Mouse (Mus musculus) embryonic facial prominence, embryonic 10.5 days (tissue): ENCODE measurements around the gene Vegfd. TPM values are rescaled to one million over a fixed set of nuclear protein-coding genes. Genes with fewer than 3 reads are reported as not detected.

Experiments
- DNase-seq: peaks from one replicate; pipeline ENCODE4 v3.0.0-alpha.2; 2017; ENCODE audit warnings: low spot score
- H3K27ac ChIP-seq: fragments of 300-500 bp; sonication (generic); replicated peaks from 2 replicates; pipeline ENCODE4 v1.5.1; 2016; ENCODE audit warnings: mild to moderate bottlenecking
- H3K27me3 ChIP-seq: fragments of 300-500 bp; sonication (generic); replicated peaks from 2 replicates; pipeline ENCODE4 v1.6.1; 2016; ENCODE audit warnings: low read depth, mild to moderate bottlenecking; ENCODE audit not compliant: poor library complexity, severe bottlenecking
- H3K36me3 ChIP-seq: fragments of 300-500 bp; sonication (generic); replicated peaks from 2 replicates; pipeline ENCODE4 v1.6.1; 2016; ENCODE audit warnings: mild to moderate bottlenecking, moderate library complexity
- H3K4me1 ChIP-seq: fragments of 300-500 bp; sonication (generic); 2 replicates; pipeline ENCODE4 v1.6.1; 2016
- H3K4me3 ChIP-seq: fragments of 300-500 bp; sonication (generic); 2 replicates; pipeline ENCODE4 v1.5.1; 2016; ENCODE audit warnings: mild to moderate bottlenecking, moderate library complexity
- H3K9me3 ChIP-seq: fragments of 300-500 bp; sonication (generic); 2 replicates; pipeline ENCODE4 v1.6.1; 2016; ENCODE audit warnings: mild to moderate bottlenecking
- WGBS: fragments of 180-500 bp; shearing (Covaris S2); methylation state at CpG from one replicate; pipeline ENCODE4 v1.1.7; 2016; 5-methylcytosine and 5-hydroxymethylcytosine counted together
- polyA plus RNA-seq: library from polyadenylated mRNA; unstranded; fragments of >200 nt; fragmentation: Nextera tagmentation; extraction: Ambion mirVana; gene quantifications from 2 replicates; pipeline ENCODE4 v1.2.1, GENCODE M21; 2016

Vegfd gene
- 4.8 and 5.3 TPM in 2 replicates for polyA plus RNA-seq

GRCm38 (mm10) chrX:164373081-164373480 lies at the start of gene Vegfd:
Vegfd (plus strand) TSS chrX:164373378.
- peak; percentile 11 for DNase-seq
- 40% methylated on average over 3 of the region's 3 CpGs for WGBS
- no peaks in the 10 kb centered on the region for H3K4me1 ChIP-seq
- no peaks in the 10 kb centered on the region for H3K36me3 ChIP-seq
- no peak within 1 kb of the TSS for H3K4me3 ChIP-seq
- peaks cover 30% of the 10 kb centered on the region for H3K27me3 ChIP-seq
- H3K9me3 ChIP-seq: no peaks in the 10 kb centered on the region
- H3K27ac ChIP-seq: no peak within 1 kb of the TSS

DNA sequence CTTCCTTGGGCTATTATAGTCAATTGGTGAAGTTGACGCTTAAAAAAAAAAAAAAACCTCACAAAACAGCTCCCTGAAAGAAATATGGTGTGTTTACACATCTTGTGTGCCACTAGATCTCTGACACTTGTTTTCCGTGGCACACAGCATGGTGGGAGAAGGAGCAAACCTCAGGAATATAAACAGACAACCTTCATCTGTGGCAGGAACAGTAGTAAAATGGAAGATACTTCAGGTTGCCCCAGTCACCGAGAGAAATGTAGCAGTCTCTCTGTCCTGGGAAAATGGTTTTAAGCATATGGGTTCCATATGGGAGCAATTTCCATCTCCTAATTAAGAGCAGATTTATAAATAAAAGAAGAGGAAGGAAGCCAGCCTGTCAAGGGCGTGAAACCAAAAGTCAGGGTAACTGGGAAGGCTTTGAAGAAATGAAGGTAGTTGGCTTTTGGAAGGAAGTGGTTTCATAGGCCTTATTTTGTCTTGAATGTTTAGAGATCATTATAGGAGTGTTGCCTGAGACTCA lies 49.7 kb upstream of the Vegfd start:
- Histone ChIP-seq H3K36me3 (no peaks in the 10 kb centered on the region), H3K27ac (no peak overlapping the region), H3K9me3 (no peaks in the 10 kb centered on the region), H3K27me3 (peaks cover 59% of the 10 kb centered on the region), H3K4me1 (no peaks in the 10 kb centered on the region), H3K4me3 (no peak overlapping the region)
- peak; percentile 12 for DNase-seq
- 40% methylated on average over 4 of the region's 4 CpGs for WGBS

GRCm38 (mm10) chrX:164330351-164330750 lies 42.8 kb upstream of the Vegfd start:
- no peak overlapping the region for H3K27ac ChIP-seq
- H3K4me3 ChIP-seq: no peak overlapping the region
- DNase-seq: no peak
- 86% methylated on average over 2 of the region's 2 CpGs for WGBS
- no peaks in the 10 kb centered on the region for H3K9me3 ChIP-seq
- peaks cover 28% of the 10 kb centered on the region for H3K27me3 ChIP-seq
- H3K36me3 ChIP-seq: no peaks in the 10 kb centered on the region
- H3K4me1 ChIP-seq: no peaks in the 10 kb centered on the region

- Histone ChIP-seq H3K4me3 (no peak overlapping the region), H3K27me3 (peaks cover 28% of the 10 kb centered on the region), H3K4me1 (no peaks in the 10 kb centered on the region), H3K27ac (no peak overlapping the region), H3K9me3 (no peaks in the 10 kb centered on the region), H3K36me3 (no peaks in the 10 kb centered on the region)
- no peak for DNase-seq
- 71% methylated on average over 3 of the region's 3 CpGs for WGBS
Observed at GRCm38 (mm10) chrX:164330766-164331165, 42.4 kb upstream of the Vegfd start.

DNA sequence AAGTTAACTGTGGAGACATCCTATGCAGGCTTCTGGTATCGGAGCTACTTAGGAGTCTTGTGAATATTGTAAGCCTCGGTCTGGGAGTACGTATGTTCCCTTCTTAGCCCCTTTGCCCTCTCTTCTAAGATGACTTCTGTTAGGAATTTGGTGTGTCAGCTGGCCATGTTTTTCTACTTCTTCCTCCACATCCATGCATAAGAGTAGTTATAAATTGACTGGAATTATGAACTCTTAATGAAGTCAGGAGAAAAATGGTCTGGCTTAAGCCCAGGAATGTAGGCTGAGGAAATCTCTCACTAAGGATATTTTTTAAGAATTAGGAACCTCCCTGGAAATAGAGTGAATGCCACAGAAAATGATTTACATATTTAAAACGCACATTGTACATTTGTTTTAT lies 34.6 kb upstream of the Vegfd start:
- no peaks in the 10 kb centered on the region for H3K9me3 ChIP-seq
- no peak overlapping the region for H3K4me3 ChIP-seq
- H3K27ac ChIP-seq: no peak overlapping the region
- DNase-seq: no peak
- WGBS: 94% methylated on average over 4 of the region's 4 CpGs
- no peaks in the 10 kb centered on the region for H3K36me3 ChIP-seq
- H3K27me3 ChIP-seq: peaks cover 28% of the 10 kb centered on the region
- H3K4me1 ChIP-seq: no peaks in the 10 kb centered on the region

- Histone ChIP-seq H3K4me1 (no peaks in the 10 kb centered on the region), H3K36me3 (no peaks in the 10 kb centered on the region), H3K4me3 (no peak overlapping the region), H3K9me3 (no peaks in the 10 kb centered on the region), H3K27ac (no peak overlapping the region), H3K27me3 (peaks cover 30% of the 10 kb centered on the region)
- 80% methylated on average over 4 of the region's 4 CpGs for WGBS
- no peak for DNase-seq
Observed at GRCm38 (mm10) chrX:164345359-164345938, 27.7 kb upstream of the Vegfd start.

GRCm38 (mm10) chrX:164348937-164349336 lies 24.2 kb upstream of the Vegfd start:
- Histone ChIP-seq H3K9me3 (no peaks in the 10 kb centered on the region), H3K27ac (no peak overlapping the region), H3K4me3 (no peak overlapping the region), H3K4me1 (no peaks in the 10 kb centered on the region), H3K36me3 (no peaks in the 10 kb centered on the region), H3K27me3 (0 out of 2 replicates have a peak, but pooled peaks cover 16% of the 10 kb centered on the region)
- WGBS: 83% methylated on average over 3 of the region's 3 CpGs
- DNase-seq: no peak

GRCm38 (mm10) chrX:164365153-164365865 lies 7.9 kb upstream of the Vegfd start:
- H3K27me3 ChIP-seq: peaks cover 3% of the 10 kb centered on the region
- H3K9me3 ChIP-seq: no peaks in the 10 kb centered on the region
- WGBS: 84% methylated on average over 4 of the region's 4 CpGs
- no peak overlapping the region for H3K27ac ChIP-seq
- H3K4me1 ChIP-seq: no peaks in the 10 kb centered on the region
- DNase-seq: no peak
- H3K4me3 ChIP-seq: no peak overlapping the region
- H3K36me3 ChIP-seq: no peaks in the 10 kb centered on the region

DNA sequence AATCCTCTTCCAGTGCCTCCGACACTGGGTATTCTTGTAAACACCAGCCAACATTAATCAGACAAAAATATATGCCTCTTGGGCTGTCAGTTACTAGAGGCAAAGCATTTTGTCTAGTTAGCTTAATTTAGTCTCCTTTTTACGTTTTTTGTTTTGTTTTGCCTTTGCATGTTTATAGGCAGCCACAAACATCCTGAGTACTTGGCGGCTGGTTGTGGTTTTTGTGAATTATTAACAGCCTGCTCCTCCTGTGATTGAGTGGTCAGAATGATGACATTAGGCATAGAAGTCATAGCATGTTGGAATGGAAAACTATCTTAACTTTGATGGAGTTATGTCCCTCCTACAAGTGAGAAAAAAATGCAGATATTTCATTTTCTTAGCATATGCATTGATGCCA lies 2.6 kb upstream of the Vegfd start:
- Histone ChIP-seq H3K4me3 (no peak overlapping the region), H3K27ac (no peak overlapping the region), H3K36me3 (no peaks in the 10 kb centered on the region), H3K9me3 (no peaks in the 10 kb centered on the region), H3K4me1 (no peaks in the 10 kb centered on the region), H3K27me3 (peaks cover 15% of the 10 kb centered on the region)
- no peak for DNase-seq
- 84% methylated on average over 3 of the region's 3 CpGs for WGBS

DNA sequence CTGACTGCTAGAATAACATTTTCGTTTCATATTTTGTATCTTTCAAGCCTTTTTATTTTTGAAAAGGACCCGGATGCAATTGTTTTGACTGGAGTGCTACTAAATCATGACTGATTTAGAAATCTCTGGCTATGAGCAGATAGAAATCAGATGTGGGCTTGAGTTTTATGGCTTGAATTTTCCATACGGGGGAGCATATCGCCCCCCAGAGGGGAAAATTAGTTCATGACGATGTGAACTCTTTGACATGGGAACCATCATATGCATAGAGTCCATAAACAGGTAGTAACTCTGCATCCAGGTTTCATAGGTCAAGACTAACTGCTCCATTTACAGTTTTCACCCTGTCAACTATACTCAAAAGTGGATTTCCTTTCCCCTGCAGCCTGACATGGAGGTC lies 1.4 kb downstream of the Vegfd start:
- Histone ChIP-seq H3K27me3 (peaks cover 45% of the 10 kb centered on the region), H3K4me1 (no peaks in the 10 kb centered on the region), H3K9me3 (no peaks in the 10 kb centered on the region), H3K4me3 (no peak overlapping the region), H3K27ac (no peak overlapping the region), H3K36me3 (no peaks in the 10 kb centered on the region)
- peak; percentile 8 for DNase-seq
- 48% methylated on average over 5 of the region's 5 CpGs for WGBS

GRCm38 (mm10) chrX:164379721-164380120 lies 6.5 kb downstream of the Vegfd start:
- DNase-seq: no peak
- Histone ChIP-seq H3K27ac (no peak overlapping the region), H3K9me3 (no peaks in the 10 kb centered on the region), H3K4me3 (no peak overlapping the region), H3K27me3 (peaks cover 64% of the 10 kb centered on the region), H3K36me3 (no peaks in the 10 kb centered on the region), H3K4me1 (no peaks in the 10 kb centered on the region)
- 86% methylated on average over 4 of the region's 4 CpGs for WGBS

DNA sequence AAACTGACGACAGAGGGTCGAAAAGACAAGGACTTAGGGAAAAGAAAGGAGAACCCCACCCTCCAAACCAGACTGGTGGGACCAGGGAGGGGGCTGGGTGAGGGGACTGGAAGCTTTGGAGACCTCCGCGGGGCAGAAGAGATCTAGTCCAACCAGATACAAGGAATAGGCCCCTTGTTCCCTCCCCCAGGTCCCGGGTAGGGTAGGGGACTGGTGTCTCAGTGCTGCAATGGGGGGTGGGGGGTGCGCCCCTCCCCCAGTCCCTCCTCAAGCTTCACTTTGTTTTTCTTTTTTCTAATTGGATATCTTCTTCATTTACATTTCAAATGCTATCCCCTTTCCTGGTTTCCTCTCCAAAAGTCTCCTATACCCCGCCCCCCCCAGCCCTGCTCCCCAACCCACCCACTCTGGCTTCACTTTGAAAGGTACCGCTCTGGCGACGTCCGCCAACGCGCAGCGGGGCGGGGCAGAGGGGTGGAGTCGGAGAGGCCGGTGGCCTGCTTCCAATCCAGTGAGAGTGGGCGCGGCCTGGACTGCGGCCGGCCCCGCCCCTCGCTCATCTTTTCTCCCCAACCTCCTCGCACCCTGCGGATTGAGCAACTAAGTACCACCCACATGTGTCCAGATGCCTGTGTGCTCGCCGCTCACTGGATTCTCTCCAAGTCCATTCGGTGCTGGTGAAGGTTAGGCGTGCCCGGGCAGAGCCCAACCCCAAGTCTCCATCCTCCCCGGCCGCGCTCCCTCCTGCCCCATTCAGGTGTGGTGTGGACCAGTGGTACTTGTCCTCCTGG lies 8.6 kb downstream of the Vegfd start:
- Histone ChIP-seq H3K4me1 (no peaks in the 10 kb centered on the region), H3K9me3 (no peaks in the 10 kb centered on the region), H3K27me3 (peaks cover 54% of the 10 kb centered on the region), H3K36me3 (no peaks in the 10 kb centered on the region), H3K4me3 (peak overlapping the region; percentile 55), H3K27ac (peak overlapping the region; percentile 75)
- DNase-seq: peak; percentile 91
- WGBS: 15% methylated on average over 33 of the region's 33 CpGs
